Mouse (Mus musculus) intestine, embryonic 15.5 days (tissue): Measurements from ENCODE around the gene Rpl28. TPM values are rescaled to one million over a fixed set of nuclear protein-coding genes. Genes with fewer than 3 reads are reported as not detected.

Experiments used
- ATAC-seq: fragments of 200-750 bp; cut with Nextera tagmentation; 2 replicates; pipeline ENCODE4 v1.8.0; 2017; ENCODE audit warnings: moderate TSS enrichment, moderate library complexity
- H3K27ac ChIP-seq: fragments of 300-500 bp; sonication (generic); 2 replicates; pipeline ENCODE4 v1.5.1; 2015; ENCODE audit warnings: mild to moderate bottlenecking, inconsistent platforms
- H3K27me3 ChIP-seq: fragments of 300-500 bp; sonication (generic); replicated peaks from 2 replicates; pipeline ENCODE4 v1.6.1; 2015; ENCODE audit warnings: inconsistent platforms
- H3K36me3 ChIP-seq: fragments of 300-500 bp; sonication (generic); 2 replicates; pipeline ENCODE4 v1.6.1; 2015; ENCODE audit warnings: inconsistent platforms
- H3K4me1 ChIP-seq: fragments of 300-500 bp; sonication (generic); replicated peaks from 2 replicates; pipeline ENCODE4 v1.6.1; 2015; ENCODE audit warnings: inconsistent platforms
- H3K4me2 ChIP-seq: fragments of 300-500 bp; sonication (generic); replicated peaks from 2 replicates; pipeline ENCODE4 v1.6.1; 2015; ENCODE audit warnings: mild to moderate bottlenecking, inconsistent platforms
- H3K4me3 ChIP-seq: fragments of 300-500 bp; sonication (generic); replicated peaks from 2 replicates; pipeline ENCODE4 v1.5.1; 2015; ENCODE audit warnings: inconsistent platforms
- H3K9ac ChIP-seq: fragments of 300-500 bp; sonication (generic); 2 replicates; pipeline ENCODE4 v1.6.1; 2015; ENCODE audit warnings: inconsistent platforms
- H3K9me3 ChIP-seq: fragments of 300-500 bp; sonication (generic); 2 replicates; pipeline ENCODE4 v1.6.1; 2016; ENCODE audit warnings: inconsistent platforms
- WGBS: fragments of 180-500 bp; shearing (Covaris S2); methylation state at CpG from one replicate; pipeline ENCODE4 v1.1.7; 2015; 5-methylcytosine and 5-hydroxymethylcytosine counted together
- polyA plus RNA-seq: library from polyadenylated mRNA; unstranded; fragments of >200 nt; fragmentation: Nextera tagmentation; extraction: Ambion mirVana; gene quantifications from 2 replicates; pipeline ENCODE4 v1.2.1, GENCODE M21; 2015

Rpl28 gene
- polyA plus RNA-seq, 1 experiment from 2014 or later = 328 TPM

GRCm38 (mm10) chr7:4764946-4765710 is 27.5 kb upstream of the Rpl28 start:
- 8% methylated on average over 4 of the region's 4 CpGs for WGBS
- ATAC-seq = no peak
- no peak overlapping the region for H3K9ac ChIP-seq
- no peak overlapping the region for H3K27ac ChIP-seq
- H3K9me3 ChIP-seq = no peaks in the 10 kb centered on the region
- no peaks in the 10 kb centered on the region for H3K4me1 ChIP-seq
- no peak overlapping the region for H3K4me2 ChIP-seq
- no peaks in the 10 kb centered on the region for H3K36me3 ChIP-seq
- no peak overlapping the region for H3K4me3 ChIP-seq
- H3K27me3 ChIP-seq = no peaks in the 10 kb centered on the region

DNA sequence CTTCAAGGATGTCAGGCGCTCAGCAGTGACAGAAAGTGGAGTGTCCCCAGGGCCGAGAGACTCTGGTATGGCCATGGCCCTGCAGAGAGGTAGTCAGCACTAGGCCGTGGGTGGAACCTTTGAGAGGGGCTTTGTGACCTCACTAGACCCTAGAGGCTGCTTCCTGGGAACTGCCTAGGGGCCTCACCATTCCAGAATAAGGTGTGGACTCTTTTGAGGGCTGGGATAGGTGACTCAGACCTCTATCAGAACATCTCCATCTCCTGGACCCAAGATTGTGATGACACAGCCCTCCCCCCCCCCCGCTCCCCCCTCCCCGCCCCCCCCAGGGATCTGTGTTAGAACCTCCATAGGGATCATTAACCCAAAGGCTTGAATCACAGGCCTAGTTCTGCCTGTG is 21.5 kb upstream of the Rpl28 start, which contains the start of gene Fam71e2:
Gene Fam71e2, minus strand, starts transcription at position 101 of the 400 bp plus-strand sequence.
- Histone ChIP-seq H3K27ac (no peak within 1 kb of the TSS), H3K27me3 (peaks cover 11% of the 10 kb centered on the region), H3K4me3 (no peak within 1 kb of the TSS), H3K4me1 (no peaks in the 10 kb centered on the region), H3K9me3 (no peaks in the 10 kb centered on the region), H3K36me3 (no peaks in the 10 kb centered on the region), H3K9ac (no peak within 1 kb of the TSS), H3K4me2 (no peak within 1 kb of the TSS)
- WGBS = 67% methylated on average over 3 of the region's 5 CpGs
- no peak for ATAC-seq

- no peaks in the 10 kb centered on the region for H3K9me3 ChIP-seq
- ATAC-seq = no peak
- WGBS = 55% methylated on average over 10 of the region's 10 CpGs
- H3K27ac ChIP-seq = no peak overlapping the region
- no peak overlapping the region for H3K4me2 ChIP-seq
- no peaks in the 10 kb centered on the region for H3K36me3 ChIP-seq
- H3K9ac ChIP-seq = no peak overlapping the region
- H3K4me3 ChIP-seq = no peak overlapping the region
- H3K4me1 ChIP-seq = peaks cover 17% of the 10 kb centered on the region
- peaks cover 40% of the 10 kb centered on the region for H3K27me3 ChIP-seq
Observed at GRCm38 (mm10) chr7:4776131-4776530, 16.5 kb upstream of the Rpl28 start.

- H3K27ac ChIP-seq = no peak overlapping the region
- no peaks in the 10 kb centered on the region for H3K36me3 ChIP-seq
- peak overlapping the region; percentile 63 for H3K4me2 ChIP-seq
- peaks cover 40% of the 10 kb centered on the region for H3K27me3 ChIP-seq
- ATAC-seq = peak; percentile 69
- H3K9me3 ChIP-seq = no peaks in the 10 kb centered on the region
- 1% methylated on average over 51 of the region's 56 CpGs for WGBS
- H3K4me1 ChIP-seq = peaks cover 20% of the 10 kb centered on the region
- H3K4me3 ChIP-seq = peak overlapping the region; percentile 36
- peak overlapping the region; percentile 33; the same call in 1 of the 2 replicates for H3K9ac ChIP-seq
Observed at GRCm38 (mm10) chr7:4776861-4777830, 15.5 kb upstream of the Rpl28 start.

DNA sequence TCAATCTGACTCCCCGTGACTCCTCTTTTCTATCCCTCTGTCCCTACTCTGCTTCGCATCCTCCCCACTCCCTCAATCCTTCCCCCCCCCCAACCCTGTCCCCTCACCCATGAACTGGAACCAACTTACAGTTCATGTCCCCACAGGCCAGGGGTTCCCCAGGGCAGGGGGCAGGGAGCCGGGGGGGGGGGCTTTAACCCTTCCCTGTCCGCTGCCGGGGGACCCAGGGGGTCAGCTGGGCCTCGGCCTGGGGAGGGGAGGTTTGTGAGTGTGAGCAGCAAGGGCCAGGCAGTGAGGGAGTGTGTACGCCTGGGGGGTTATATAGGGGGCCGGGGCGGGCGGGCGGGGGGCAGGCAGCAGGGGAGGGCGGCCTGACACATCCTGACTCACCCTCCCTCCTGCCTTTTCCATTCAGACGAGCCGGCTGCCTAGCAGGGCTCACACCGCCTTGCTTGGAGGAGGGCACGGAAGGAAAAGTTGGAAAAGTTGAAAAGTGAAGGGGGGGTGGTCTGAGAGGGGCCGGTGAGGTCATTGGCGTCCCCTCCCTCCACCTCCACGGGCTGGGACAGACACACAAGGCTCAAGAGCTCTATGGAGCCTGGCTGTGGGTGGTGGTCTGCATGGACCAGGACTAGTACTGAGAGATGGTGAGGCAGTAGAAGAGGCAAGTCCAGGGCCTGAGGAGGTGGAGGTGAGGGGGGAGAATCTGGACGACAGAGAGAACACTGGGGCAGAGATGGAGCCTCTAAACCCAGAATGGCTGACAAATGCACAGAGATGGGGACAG is 14.6 kb upstream of the Rpl28 start:
- no peak overlapping the region for H3K9ac ChIP-seq
- peaks cover 40% of the 10 kb centered on the region for H3K27me3 ChIP-seq
- H3K27ac ChIP-seq = no peak overlapping the region
- peaks cover 20% of the 10 kb centered on the region for H3K4me1 ChIP-seq
- peak overlapping the region; percentile 63; the same call in 1 of the 2 replicates for H3K4me2 ChIP-seq
- H3K4me3 ChIP-seq = no peak overlapping the region
- ATAC-seq = no peak
- no peaks in the 10 kb centered on the region for H3K36me3 ChIP-seq
- WGBS = 7% methylated on average over 19 of the region's 20 CpGs
- H3K9me3 ChIP-seq = no peaks in the 10 kb centered on the region

GRCm38 (mm10) chr7:4779921-4780320 is 12.8 kb upstream of the Rpl28 start:
- Histone ChIP-seq H3K4me3 (no peak overlapping the region), H3K27me3 (peaks cover 40% of the 10 kb centered on the region), H3K27ac (no peak overlapping the region), H3K4me2 (no peak overlapping the region), H3K9ac (peak overlapping the region; percentile 13; the same call in 1 of the 2 replicates), H3K9me3 (no peaks in the 10 kb centered on the region), H3K4me1 (peaks cover 20% of the 10 kb centered on the region), H3K36me3 (no peaks in the 10 kb centered on the region)
- ATAC-seq = no peak
- 39% methylated on average over 5 of the region's 5 CpGs for WGBS

DNA sequence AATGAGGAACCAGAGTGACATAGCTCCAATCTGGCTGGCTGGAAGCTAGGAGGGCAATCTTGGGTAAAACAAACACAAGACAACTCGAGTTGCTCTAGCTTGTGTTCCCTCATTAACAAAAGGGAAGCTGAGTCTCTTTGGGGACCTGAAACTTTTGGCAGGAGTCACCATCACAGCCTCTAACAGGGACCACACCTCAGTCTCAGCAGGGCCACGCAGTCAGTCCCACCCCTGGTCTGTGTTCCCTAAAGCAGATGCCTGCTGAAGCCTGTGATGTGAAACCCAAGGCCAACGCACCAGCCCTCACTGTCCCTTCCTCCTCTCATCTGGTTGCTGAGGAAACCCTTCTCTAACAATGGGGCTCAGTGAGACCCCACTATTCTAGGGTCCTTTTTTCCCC is 10.5 kb upstream of the Rpl28 start:
- no peak overlapping the region for H3K4me2 ChIP-seq
- ATAC-seq = no peak
- 42% methylated on average over 3 of the region's 3 CpGs for WGBS

GRCm38 (mm10) chr7:4782759-4783158 is 9.9 kb upstream of the Rpl28 start, which contains the start of the genes Il11 and Tmem190:
Gene Il11, minus strand, starts transcription at chr7:4782859.
Gene Tmem190, plus strand, starts transcription at chr7:4782937.
- H3K27ac ChIP-seq = no peak within 1 kb of the TSS
- H3K9me3 ChIP-seq = no peaks in the 10 kb centered on the region
- 0 out of 2 replicates have a peak, but pooled peaks cover 10% of the 10 kb centered on the region for H3K4me1 ChIP-seq
- ATAC-seq = no peak
- H3K9ac ChIP-seq = no peak within 1 kb of the TSS
- H3K27me3 ChIP-seq = peaks cover 13% of the 10 kb centered on the region
- H3K4me2 ChIP-seq = no peak within 1 kb of the TSS
- H3K36me3 ChIP-seq = no peaks in the 10 kb centered on the region
- H3K4me3 ChIP-seq = no peak within 1 kb of the TSS
- 83% methylated on average over 2 of the region's 2 CpGs for WGBS

More for the DNA sequence above, 10.5 kb upstream of the Rpl28 start:
- no peaks in the 10 kb centered on the region for H3K9me3 ChIP-seq
- H3K36me3 ChIP-seq = no peaks in the 10 kb centered on the region
- peaks cover 14% of the 10 kb centered on the region for H3K4me1 ChIP-seq
- no peak overlapping the region for H3K27ac ChIP-seq
- no peak overlapping the region for H3K4me3 ChIP-seq
- peaks cover 20% of the 10 kb centered on the region for H3K27me3 ChIP-seq
- no peak overlapping the region for H3K9ac ChIP-seq

GRCm38 (mm10) chr7:4783667-4784268 is 8.9 kb upstream of the Rpl28 start:
- WGBS = 78% methylated on average over 14 of the region's 14 CpGs
- Histone ChIP-seq H3K4me1 (peaks cover 13% of the 10 kb centered on the region; the same call in 1 of the 2 replicates), H3K36me3 (no peaks in the 10 kb centered on the region), H3K27ac (no peak overlapping the region), H3K27me3 (peaks cover 3% of the 10 kb centered on the region), H3K9ac (no peak overlapping the region), H3K4me2 (no peak overlapping the region), H3K4me3 (no peak overlapping the region), H3K9me3 (no peaks in the 10 kb centered on the region)
- ATAC-seq = no peak

DNA sequence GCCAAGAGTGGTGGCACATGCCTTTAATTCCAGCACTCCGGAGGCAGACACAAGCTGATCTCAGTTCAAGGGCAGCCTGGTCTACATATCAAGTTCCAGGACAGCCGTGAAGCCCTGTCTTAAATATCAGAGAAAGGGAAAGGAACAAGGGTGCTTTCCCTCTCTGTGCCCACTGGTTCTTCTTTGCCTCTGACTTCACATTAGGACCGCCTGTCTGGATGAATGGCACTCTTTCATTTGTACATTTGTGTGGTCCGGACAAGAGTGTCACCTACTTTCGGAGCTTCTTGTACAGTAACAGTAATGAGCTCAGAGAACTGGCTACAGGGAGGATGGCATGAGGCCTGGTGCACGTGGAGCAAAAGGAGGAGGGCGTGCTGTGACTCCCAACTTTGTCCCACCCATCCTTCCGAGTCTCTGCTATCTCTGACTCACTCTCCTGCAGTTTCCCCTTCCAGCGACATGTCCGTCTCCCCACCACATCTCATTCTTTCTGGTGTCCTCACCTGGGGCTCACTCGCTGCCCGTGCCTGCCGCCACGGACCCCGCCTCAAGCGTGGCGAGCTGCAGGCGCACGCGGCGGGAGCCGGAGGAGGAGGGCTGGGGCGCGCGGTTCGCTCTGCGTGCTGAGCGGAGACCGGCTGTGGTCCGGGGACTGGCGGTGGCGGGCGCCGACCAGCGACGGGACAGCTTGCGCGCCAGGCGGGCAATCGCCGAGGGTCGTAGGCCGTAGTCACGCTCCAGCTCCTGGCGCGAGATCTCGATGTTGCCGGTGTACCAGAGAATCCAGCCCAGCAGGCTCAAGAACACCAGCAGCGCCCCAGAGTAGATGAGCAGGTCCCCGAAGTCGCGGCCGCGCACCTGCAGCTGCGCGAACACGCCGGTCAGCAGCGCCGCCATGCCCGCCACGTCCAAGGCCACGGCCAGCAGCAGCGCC is 3.9 kb upstream of the Rpl28 start:
- Histone ChIP-seq H3K36me3 (no peaks in the 10 kb centered on the region), H3K4me1 (peaks cover 4% of the 10 kb centered on the region), H3K4me2 (peak overlapping the region; percentile 93), H3K9me3 (no peaks in the 10 kb centered on the region), H3K27me3 (no peaks in the 10 kb centered on the region), H3K4me3 (peak overlapping the region; percentile 65), H3K27ac (peak overlapping the region; percentile 85), H3K9ac (peak overlapping the region; percentile 78)
- WGBS = 2% methylated on average over 64 of the region's 64 CpGs
- ATAC-seq = peak; percentile 65
